Mouse (Mus musculus) heart, adult 2 months (tissue): ENCODE measurements around the gene Dlgap5.

Experiments used
- CTCF ChIP-seq: fragments of 200-600 bp; IDR thresholded peaks from 2 replicates; pipeline ENCODE4 v1.8.1; 2022; ENCODE audit warnings: antibody characterized with exemption, mild to moderate bottlenecking, moderate library complexity
- POLR2A ChIP-seq: fragments of 200-500 bp; IDR thresholded peaks from 2 replicates; pipeline ENCODE4 v1.6.1; 2011; ENCODE audit warnings: mild to moderate bottlenecking, low read depth, low read length, control low read depth; ENCODE audit not compliant: insufficient read depth

- TF ChIP-seq CTCF (no peak), POLR2A (no peak)
These were observed 48.5 kb downstream of the Dlgap5 start for GRCm38 (mm10) chr14:47369741-47370140.
